Mouse (Mus musculus) ES-E14 (cell line): ENCODE results near the gene Cercam. TPM values are rescaled to one million over a fixed set of nuclear protein-coding genes. Genes with fewer than 3 reads are reported as not detected.
A peak's percentile ranks its signal among the peaks of the same experiment; 100 is the strongest.

Source experiments
- DNase-seq: peaks from one replicate; pipeline ENCODE4 v3.0.0-alpha.2; 2013; ENCODE audit warnings: low read depth, low spot score
- H3K27ac ChIP-seq: 2 replicates; pipeline ENCODE4 v1.5.1; 2012; ENCODE audit warnings: low read depth, mild to moderate bottlenecking, low read length, moderate library complexity, mixed read lengths; ENCODE audit not compliant: poor library complexity, insufficient read depth, severe bottlenecking
- H3K36me3 ChIP-seq: 2 replicates; pipeline ENCODE4 v1.6.1; 2012; ENCODE audit warnings: mild to moderate bottlenecking, low read length, moderate library complexity, mixed read lengths; ENCODE audit not compliant: control insufficient read depth, poor library complexity, insufficient read depth, severe bottlenecking
- H3K4me1 ChIP-seq, 2 experiments: fragments of 150-350 bp in 1 of 2; sonication (generic) in 1 of 2; 2 replicates each; pipeline ENCODE4 v1.6.1; 2012; ENCODE audit warnings: low read length in 2 of 2, mild to moderate bottlenecking in 1 of 2, mixed read lengths in 1 of 2; ENCODE audit not compliant: control insufficient read depth in 2 of 2, insufficient read depth in 2 of 2, poor library complexity in 1 of 2
- H3K4me3 ChIP-seq, 2 experiments: fragments of 150-350 bp in 1 of 2; sonication (generic) in 1 of 2; 2 replicates each; pipeline ENCODE4 v1.5.1; 2012; ENCODE audit warnings: low read length in 2 of 2, low read depth in 1 of 2, mild to moderate bottlenecking in 1 of 2, mixed read lengths in 1 of 2; ENCODE audit not compliant: insufficient read depth in 1 of 2, poor library complexity in 1 of 2, severe bottlenecking in 1 of 2
- H3K9ac ChIP-seq: 2 replicates; pipeline ENCODE4 v1.6.1; 2012; ENCODE audit warnings: low read depth, mild to moderate bottlenecking, low read length, mixed read lengths; ENCODE audit not compliant: poor library complexity, insufficient read depth, severe bottlenecking
- H3K9me3 ChIP-seq: fragments of 150-350 bp; sonication (generic); 2 replicates; pipeline ENCODE4 v1.6.1; 2012; ENCODE audit warnings: low read depth, mild to moderate bottlenecking, low read length; ENCODE audit not compliant: control insufficient read depth, insufficient read depth
- CHD2 ChIP-seq: IDR thresholded peaks from 2 replicates; pipeline ENCODE4 v1.6.1; 2014; ENCODE audit warnings: mild to moderate bottlenecking, low read depth, low read length, inconsistent platforms
- HCFC1 ChIP-seq: IDR thresholded peaks from 2 replicates; pipeline ENCODE4 v1.6.1; 2012; ENCODE audit warnings: low read length, inconsistent platforms, borderline replicate concordance; ENCODE audit not compliant: insufficient read depth
- MAFK ChIP-seq: IDR thresholded peaks from 2 replicates; pipeline ENCODE4 v1.6.1; 2014; ENCODE audit warnings: mild to moderate bottlenecking, low read depth, low read length, inconsistent platforms; ENCODE audit not compliant: insufficient read depth
- ZC3H11A ChIP-seq: IDR thresholded peaks from 2 replicates; pipeline ENCODE4 v1.6.1; 2012; ENCODE audit warnings: low read depth, mild to moderate bottlenecking, inconsistent platforms, low read length, borderline replicate concordance
- ZNF384 ChIP-seq: IDR thresholded peaks from 2 replicates; pipeline ENCODE4 v1.6.1; 2012; ENCODE audit warnings: low read depth, low read length, inconsistent platforms
- in situ Hi-C, 2 experiments: fragments of 600-800 bp; cut with MboI; formaldehyde crosslinking; loops; one replicate each; pipeline ENCODE4 v1.15.1; 2025; ENCODE audit warnings: low sequenced_read_pairs in 2 of 2, inconsistent platforms in 1 of 2; ENCODE audit not compliant: unreplicated experiment in 2 of 2
- total RNA-seq: library from RNA; depleted of rRNA; stranded (reverse); fragments of 300-350 nt; gene quantifications from 2 replicates; pipeline ENCODE4 v1.2.3, GENCODE M21; 2012

The Cercam gene
- total RNA-seq, 1 experiment = 15.8 TPM

GRCm38 (mm10) chr2:29856451-29857260, 12.3 kb upstream of the Cercam start:
- H3K4me3 ChIP-seq = no peak overlapping the region
- H3K4me1 ChIP-seq = peaks cover 0 to 14% of the 10 kb centered on the region in 2 experiments; a peak in 3 of 4 replicates
- no peak for TF ChIP-seq ZC3H11A
- no peak for TF ChIP-seq HCFC1
- TF ChIP-seq MAFK = no peak
- TF ChIP-seq ZNF384 = no peak
- TF ChIP-seq CHD2 = no peak
- no peaks in the 10 kb centered on the region for H3K9me3 ChIP-seq
- no peak overlapping the region for H3K9ac ChIP-seq
- H3K36me3 ChIP-seq = no peaks in the 10 kb centered on the region
- no peak overlapping the region for H3K27ac ChIP-seq
- in situ Hi-C loops = loop anchor here in 1 of 2 experiments (10.0 kb wide), 1 partner anchor 92 kb away; no protein-coding TSS in a partner anchor
- DNase-seq = no peak

GRCm38 (mm10) chr2:29857341-29857740, 11.6 kb upstream of the Cercam start:
- Histone ChIP-seq H3K9ac (no peak overlapping the region), H3K9me3 (no peaks in the 10 kb centered on the region), H3K4me1 (peaks cover 0 to 14% of the 10 kb centered on the region in 2 experiments; a peak in 3 of 4 replicates), H3K4me3 (no peak overlapping the region), H3K27ac (no peak overlapping the region), H3K36me3 (no peaks in the 10 kb centered on the region)
- TF ChIP-seq ZNF384 = no peak
- TF ChIP-seq MAFK = no peak
- no peak for TF ChIP-seq ZC3H11A
- no peak for TF ChIP-seq HCFC1
- no peak for DNase-seq
- in situ Hi-C loops = loop anchor here in 1 of 2 experiments (10.0 kb wide), 1 partner anchor 93 kb away; no protein-coding TSS in a partner anchor

- Histone ChIP-seq H3K9me3 (no peaks in the 10 kb centered on the region), H3K36me3 (no peaks in the 10 kb centered on the region), H3K27ac (no peak overlapping the region), H3K9ac (no peak overlapping the region), H3K4me1 (peaks cover 0 to 14% of the 10 kb centered on the region in 2 experiments; a peak in 3 of 4 replicates), H3K4me3 (no peak overlapping the region)
- TF ChIP-seq HCFC1 (no peak), ZNF384 (no peak), ZC3H11A (no peak), MAFK (no peak), CHD2 (no peak)
- in situ Hi-C loops = loop anchor here in 1 of 2 experiments (10.0 kb wide), 1 partner anchor 93 kb away; no protein-coding TSS in a partner anchor
- no peak for DNase-seq
Measured at GRCm38 (mm10) chr2:29857967-29858366, 11.0 kb upstream of the Cercam start.

GRCm38 (mm10) chr2:29858748-29859473, 10.1 kb upstream of the Cercam start:
- Histone ChIP-seq H3K4me3 (no peak overlapping the region), H3K4me1 (peaks cover 0 to 13% of the 10 kb centered on the region in 2 experiments; a peak in 3 of 4 replicates), H3K36me3 (no peaks in the 10 kb centered on the region), H3K9ac (no peak overlapping the region), H3K27ac (no peak overlapping the region), H3K9me3 (no peaks in the 10 kb centered on the region)
- in situ Hi-C loops = loop anchor here in 1 of 2 experiments (10.0 kb wide), 1 partner anchor 94 kb away; no protein-coding TSS in a partner anchor
- DNase-seq = peak; percentile 82
- TF ChIP-seq ZC3H11A = peak; percentile 93; the same call in 1 of the 2 replicates
- no peak for TF ChIP-seq HCFC1
- 0 out of 2 replicates have a peak, but pooled peaks have one; percentile 33 for TF ChIP-seq MAFK
